Mouse (Mus musculus): ENCODE results near the gene Ntrk2. TPM values are rescaled to one million over a fixed set of nuclear protein-coding genes. Genes with fewer than 3 reads are reported as not detected.

The Ntrk2 gene
- polyA plus RNA-seq, 1 experiment from 2014 or later, result 58.3 TPM

GRCm38 (mm10) chr13:58924486-58924885 lies 118.1 kb downstream of the Ntrk2 start:
- no peak for DNase-seq (ENCODE audit: low spot score)
- H3K36me3 ChIP-seq (ENCODE audit: control insufficient read depth, insufficient read depth, low read length), result no peaks in the 10 kb centered on the region
- no peak overlapping the region for H3K27ac ChIP-seq (ENCODE audit: low read depth, low read length)
- H3K4me3 ChIP-seq (ENCODE audit: low read depth, low read length), result no peak overlapping the region
- H3K4me1 ChIP-seq (ENCODE audit: control insufficient read depth, insufficient read depth, low read length), result 0 out of 2 replicates have a peak, but pooled peaks cover 2% of the 10 kb centered on the region
- WGBS, result 78% methylated on average over 3 of the region's 3 CpGs
- H3K9me3 ChIP-seq (ENCODE audit: control insufficient read depth, low read length), result no peaks in the 10 kb centered on the region
- H3K9ac ChIP-seq (ENCODE audit: low read length), result no peak overlapping the region
- H3K4me2 ChIP-seq (ENCODE audit: low read depth), result no peak overlapping the region
- H3K27me3 ChIP-seq (ENCODE audit: control insufficient read depth, insufficient read depth, low read length), result no peaks in the 10 kb centered on the region
- ATAC-seq (ENCODE audit: insufficient read depth, low FRiP score, low TSS enrichment), result no peak

- no peaks in the 10 kb centered on the region for H3K27me3 ChIP-seq (ENCODE audit: control insufficient read depth, insufficient read depth, low read length)
- 98% methylated on average over 3 of the region's 3 CpGs for WGBS
- H3K36me3 ChIP-seq (ENCODE audit: control insufficient read depth, insufficient read depth, low read length), result no peaks in the 10 kb centered on the region
- H3K9me3 ChIP-seq (ENCODE audit: control insufficient read depth, low read length), result no peaks in the 10 kb centered on the region
- no peak overlapping the region for H3K4me3 ChIP-seq (ENCODE audit: low read depth, low read length)
- ATAC-seq (ENCODE audit: insufficient read depth, low FRiP score, low TSS enrichment) (no peak), DNase-seq (ENCODE audit: low spot score) (no peak)
- H3K4me2 ChIP-seq (ENCODE audit: low read depth), result no peak overlapping the region
- 0 out of 2 replicates have a peak, but pooled peaks cover 2% of the 10 kb centered on the region for H3K4me1 ChIP-seq (ENCODE audit: control insufficient read depth, insufficient read depth, low read length)
- no peak overlapping the region for H3K27ac ChIP-seq (ENCODE audit: low read depth, low read length)
- H3K9ac ChIP-seq (ENCODE audit: low read length), result no peak overlapping the region
Observed at GRCm38 (mm10) chr13:58927186-58927585, 120.8 kb downstream of the Ntrk2 start.

GRCm38 (mm10) chr13:58927656-58928226 lies 121.4 kb downstream of the Ntrk2 start:
- Histone ChIP-seq H3K27me3 (ENCODE audit: control insufficient read depth, insufficient read depth, low read length) (no peaks in the 10 kb centered on the region), H3K36me3 (ENCODE audit: control insufficient read depth, insufficient read depth, low read length) (no peaks in the 10 kb centered on the region), H3K4me2 (ENCODE audit: low read depth) (no peak overlapping the region), H3K4me3 (ENCODE audit: low read depth, low read length) (no peak overlapping the region), H3K9me3 (ENCODE audit: control insufficient read depth, low read length) (no peaks in the 10 kb centered on the region), H3K27ac (ENCODE audit: low read depth, low read length) (no peak overlapping the region), H3K9ac (ENCODE audit: low read length) (no peak overlapping the region), H3K4me1 (ENCODE audit: control insufficient read depth, insufficient read depth, low read length) (peaks cover 3% of the 10 kb centered on the region; the same call in 1 of the 2 replicates)
- no peak for ATAC-seq (ENCODE audit: insufficient read depth, low FRiP score, low TSS enrichment)
- DNase-seq (ENCODE audit: low spot score), result no peak
- 80% methylated on average over 16 of the region's 16 CpGs for WGBS

GRCm38 (mm10) chr13:58928668-58929436 lies 122.5 kb downstream of the Ntrk2 start:
- Histone ChIP-seq H3K27ac (ENCODE audit: low read depth, low read length) (no peak overlapping the region), H3K9ac (ENCODE audit: low read length) (no peak overlapping the region), H3K4me1 (ENCODE audit: control insufficient read depth, insufficient read depth, low read length) (peaks cover 11% of the 10 kb centered on the region), H3K4me2 (ENCODE audit: low read depth) (no peak overlapping the region), H3K4me3 (ENCODE audit: low read depth, low read length) (no peak overlapping the region), H3K36me3 (ENCODE audit: control insufficient read depth, insufficient read depth, low read length) (no peaks in the 10 kb centered on the region), H3K9me3 (ENCODE audit: control insufficient read depth, low read length) (no peaks in the 10 kb centered on the region), H3K27me3 (ENCODE audit: control insufficient read depth, insufficient read depth, low read length) (no peaks in the 10 kb centered on the region)
- ATAC-seq (ENCODE audit: insufficient read depth, low FRiP score, low TSS enrichment) (no peak), DNase-seq (ENCODE audit: low spot score) (no peak)
- 72% methylated on average over 15 of the region's 15 CpGs for WGBS

GRCm38 (mm10) chr13:58930161-58930560 lies 123.8 kb downstream of the Ntrk2 start:
- Histone ChIP-seq H3K4me3 (ENCODE audit: low read depth, low read length) (no peak overlapping the region), H3K27me3 (ENCODE audit: control insufficient read depth, insufficient read depth, low read length) (no peaks in the 10 kb centered on the region), H3K9ac (ENCODE audit: low read length) (no peak overlapping the region), H3K4me2 (ENCODE audit: low read depth) (no peak overlapping the region), H3K9me3 (ENCODE audit: control insufficient read depth, low read length) (no peaks in the 10 kb centered on the region), H3K27ac (ENCODE audit: low read depth, low read length) (no peak overlapping the region), H3K36me3 (ENCODE audit: control insufficient read depth, insufficient read depth, low read length) (no peaks in the 10 kb centered on the region), H3K4me1 (ENCODE audit: control insufficient read depth, insufficient read depth, low read length) (peaks cover 13% of the 10 kb centered on the region)
- WGBS, result 79% methylated on average over 1 of the region's 1 CpGs
- DNase-seq (ENCODE audit: low spot score) (no peak), ATAC-seq (ENCODE audit: insufficient read depth, low FRiP score, low TSS enrichment) (no peak)

GRCm38 (mm10) chr13:58933126-58933525 lies 126.8 kb downstream of the Ntrk2 start:
- Histone ChIP-seq H3K4me3 (ENCODE audit: low read depth, low read length) (no peak overlapping the region), H3K9me3 (ENCODE audit: control insufficient read depth, low read length) (no peaks in the 10 kb centered on the region), H3K9ac (ENCODE audit: low read length) (no peak overlapping the region), H3K36me3 (ENCODE audit: control insufficient read depth, insufficient read depth, low read length) (no peaks in the 10 kb centered on the region), H3K4me2 (ENCODE audit: low read depth) (no peak overlapping the region), H3K4me1 (ENCODE audit: control insufficient read depth, insufficient read depth, low read length) (peaks cover 24% of the 10 kb centered on the region), H3K27ac (ENCODE audit: low read depth, low read length) (peak overlapping the region; percentile 60; the same call in 1 of the 2 replicates), H3K27me3 (ENCODE audit: control insufficient read depth, insufficient read depth, low read length) (no peaks in the 10 kb centered on the region)
- ATAC-seq (ENCODE audit: insufficient read depth, low FRiP score, low TSS enrichment) (peak; percentile 64), DNase-seq (ENCODE audit: low spot score) (peak; percentile 60)
- 14% methylated on average over 4 of the region's 4 CpGs for WGBS

- H3K4me1 ChIP-seq (ENCODE audit: control insufficient read depth, insufficient read depth, low read length), result peaks cover 22% of the 10 kb centered on the region
- H3K27ac ChIP-seq (ENCODE audit: low read depth, low read length), result no peak overlapping the region
- no peak overlapping the region for H3K9ac ChIP-seq (ENCODE audit: low read length)
- H3K36me3 ChIP-seq (ENCODE audit: control insufficient read depth, insufficient read depth, low read length), result no peaks in the 10 kb centered on the region
- no peaks in the 10 kb centered on the region for H3K9me3 ChIP-seq (ENCODE audit: control insufficient read depth, low read length)
- DNase-seq (ENCODE audit: low spot score) (no peak), ATAC-seq (ENCODE audit: insufficient read depth, low FRiP score, low TSS enrichment) (no peak)
- 84% methylated on average over 3 of the region's 3 CpGs for WGBS
- H3K4me3 ChIP-seq (ENCODE audit: low read depth, low read length), result no peak overlapping the region
- H3K4me2 ChIP-seq (ENCODE audit: low read depth), result no peak overlapping the region
- H3K27me3 ChIP-seq (ENCODE audit: control insufficient read depth, insufficient read depth, low read length), result no peaks in the 10 kb centered on the region
Observed at GRCm38 (mm10) chr13:58934576-58935110, 128.3 kb downstream of the Ntrk2 start.

- H3K36me3 ChIP-seq (ENCODE audit: control insufficient read depth, insufficient read depth, low read length), result no peaks in the 10 kb centered on the region
- 2% methylated on average over 8 of the region's 8 CpGs for WGBS
- no peaks in the 10 kb centered on the region for H3K27me3 ChIP-seq (ENCODE audit: control insufficient read depth, insufficient read depth, low read length)
- H3K4me3 ChIP-seq (ENCODE audit: low read depth, low read length), result no peak overlapping the region
- H3K9me3 ChIP-seq (ENCODE audit: control insufficient read depth, low read length), result no peaks in the 10 kb centered on the region
- ATAC-seq (ENCODE audit: insufficient read depth, low FRiP score, low TSS enrichment), result no peak
- peaks cover 22% of the 10 kb centered on the region for H3K4me1 ChIP-seq (ENCODE audit: control insufficient read depth, insufficient read depth, low read length)
- no peak overlapping the region for H3K4me2 ChIP-seq (ENCODE audit: low read depth)
- no peak for DNase-seq (ENCODE audit: low spot score)
- H3K27ac ChIP-seq (ENCODE audit: low read depth, low read length), result no peak overlapping the region
- no peak overlapping the region for H3K9ac ChIP-seq (ENCODE audit: low read length)
Observed at GRCm38 (mm10) chr13:58935956-58936495, 129.7 kb downstream of the Ntrk2 start.
